Mouse (Mus musculus) layer of hippocampus, adult 9-11 months (tissue): Measurements from ENCODE around the gene Mfge8.

Experiments
- DNase-seq: peaks from one replicate; pipeline ENCODE4 v3.0.0; 2022

Mfge8 gene

DNA sequence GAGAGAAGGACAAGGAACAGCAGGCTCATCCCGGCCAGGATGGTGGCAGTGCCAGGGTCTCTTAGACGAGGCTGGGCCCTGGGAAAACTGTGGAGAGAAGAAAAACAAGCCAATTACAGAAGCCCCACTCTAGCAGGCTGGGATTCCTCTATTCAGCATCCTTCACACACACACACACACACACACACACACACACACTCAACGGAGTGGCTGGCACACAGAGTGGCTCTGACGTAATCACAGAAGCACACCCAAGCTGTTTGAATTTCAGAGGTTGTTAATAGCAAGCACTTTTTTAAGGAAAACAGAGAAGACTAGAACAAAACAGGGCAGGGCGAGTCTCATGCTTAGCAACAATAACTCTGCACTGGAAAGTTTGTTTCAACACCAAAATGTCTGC lies 25.4 kb downstream of the Mfge8 start:
- DNase-seq, result peak; percentile 72

DNA sequence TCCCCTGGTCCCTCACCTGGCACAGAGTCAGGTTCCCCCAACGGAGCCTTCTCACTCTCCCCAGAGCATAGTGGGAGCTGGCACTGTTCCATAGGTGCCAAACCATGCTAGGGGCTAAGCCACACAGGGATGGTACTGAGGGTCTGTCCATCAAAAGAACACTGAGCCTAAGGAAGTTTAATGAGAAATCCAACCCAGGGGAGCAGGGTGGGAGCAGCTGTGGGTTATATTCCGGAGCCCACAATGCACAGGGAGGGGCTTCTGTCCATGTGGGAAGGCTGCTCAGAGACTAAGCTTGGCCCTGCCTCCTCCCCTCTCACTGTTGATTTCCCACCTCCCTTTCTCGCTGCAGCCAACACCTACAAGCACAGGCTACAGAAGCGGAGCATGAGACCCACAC lies 35.0 kb downstream of the Mfge8 start:
- DNase-seq, result no peak

DNA sequence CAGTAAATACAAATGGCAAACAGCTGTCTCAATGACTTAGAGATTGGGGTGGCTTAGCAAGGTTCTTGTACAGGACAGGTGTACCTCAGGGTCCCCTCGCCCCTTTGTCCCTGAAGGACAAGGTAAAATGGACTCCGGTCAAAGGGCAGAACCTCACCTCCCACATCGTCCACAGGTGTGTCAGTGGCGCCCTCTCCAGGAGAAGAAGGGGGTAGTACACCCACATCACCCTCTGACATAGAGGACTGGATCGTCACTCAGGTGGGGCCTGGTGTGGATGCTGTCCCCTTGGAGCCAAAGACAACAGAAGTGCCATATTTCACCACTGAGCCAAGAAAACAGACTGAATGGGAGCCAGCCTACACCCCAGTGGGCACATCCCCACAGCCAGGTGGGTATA lies 52.4 kb downstream of the Mfge8 start:
- DNase-seq, result no peak

DNA sequence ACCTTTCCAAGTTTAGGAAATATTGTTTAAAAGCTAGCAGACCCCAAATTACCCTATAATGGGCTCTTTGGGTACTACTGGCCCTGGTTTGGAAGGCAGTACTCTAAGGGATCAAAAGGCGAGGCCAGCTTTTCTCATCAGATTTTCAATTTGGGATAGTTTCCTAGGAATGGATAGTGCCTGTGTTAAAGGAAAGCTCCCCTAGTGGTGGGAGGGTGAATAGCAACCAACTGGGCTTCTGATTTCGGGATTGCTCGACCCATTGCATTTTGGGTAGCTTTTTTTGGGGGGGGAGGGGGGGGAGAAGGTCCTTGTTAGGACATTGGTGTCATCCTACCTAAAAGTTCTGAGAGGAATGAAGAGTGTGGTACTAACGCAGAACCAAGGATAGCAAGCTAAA lies 59.7 kb downstream of the Mfge8 start:
- no peak for DNase-seq
